Mouse (Mus musculus) c-Kit-negative CD71-positive TER-119-positive erythroid progenitor cells, embryonic 14.5 days (primary cell): ENCODE data around the gene Rabggta.

Source experiments
- DNase-seq: peaks from one replicate; pipeline ENCODE4 v3.0.0-alpha.2; 2013; ENCODE audit warnings: low read depth, low spot score

Gene Rabggta

DNA sequence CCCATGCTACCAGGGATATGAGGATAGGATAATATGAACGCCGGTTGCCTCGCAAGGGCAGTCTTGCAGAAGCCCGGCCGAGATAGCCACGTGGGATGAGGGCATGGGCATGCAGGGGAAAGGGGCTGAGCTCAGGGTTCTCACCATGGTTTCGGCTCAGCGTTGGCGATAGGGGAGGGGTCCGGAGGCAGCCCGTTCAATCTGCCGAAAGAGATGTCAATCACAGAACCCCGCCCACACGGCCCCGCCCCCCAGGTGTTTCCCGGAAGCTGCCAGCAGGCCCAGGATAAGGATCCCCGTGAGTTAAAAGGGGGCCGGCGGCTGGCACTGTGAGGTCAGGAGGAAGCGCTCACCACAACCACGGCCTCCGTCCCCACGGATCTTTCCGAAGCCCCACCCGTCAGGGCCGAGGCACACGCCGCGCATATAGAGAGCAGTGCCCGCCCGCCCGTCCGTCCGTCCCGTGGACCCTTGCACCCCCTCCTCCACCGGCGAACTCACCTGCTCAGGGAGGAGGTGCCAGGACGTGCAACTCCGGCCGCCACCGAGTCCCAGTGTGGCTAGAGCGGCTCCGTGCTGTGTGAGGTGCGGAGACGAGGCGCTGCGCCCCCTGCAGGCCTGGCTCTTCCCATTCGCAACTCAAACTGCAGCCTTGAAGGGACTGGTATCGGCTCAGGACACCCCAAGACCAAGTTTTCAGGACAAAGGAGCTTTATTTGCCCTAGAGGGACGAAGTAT is at the start of gene Rabggta:
Gene Rabggta, minus strand, starts transcription at position 564 of the 738 bp plus-strand sequence.
- peak; percentile 86 for DNase-seq

DNA sequence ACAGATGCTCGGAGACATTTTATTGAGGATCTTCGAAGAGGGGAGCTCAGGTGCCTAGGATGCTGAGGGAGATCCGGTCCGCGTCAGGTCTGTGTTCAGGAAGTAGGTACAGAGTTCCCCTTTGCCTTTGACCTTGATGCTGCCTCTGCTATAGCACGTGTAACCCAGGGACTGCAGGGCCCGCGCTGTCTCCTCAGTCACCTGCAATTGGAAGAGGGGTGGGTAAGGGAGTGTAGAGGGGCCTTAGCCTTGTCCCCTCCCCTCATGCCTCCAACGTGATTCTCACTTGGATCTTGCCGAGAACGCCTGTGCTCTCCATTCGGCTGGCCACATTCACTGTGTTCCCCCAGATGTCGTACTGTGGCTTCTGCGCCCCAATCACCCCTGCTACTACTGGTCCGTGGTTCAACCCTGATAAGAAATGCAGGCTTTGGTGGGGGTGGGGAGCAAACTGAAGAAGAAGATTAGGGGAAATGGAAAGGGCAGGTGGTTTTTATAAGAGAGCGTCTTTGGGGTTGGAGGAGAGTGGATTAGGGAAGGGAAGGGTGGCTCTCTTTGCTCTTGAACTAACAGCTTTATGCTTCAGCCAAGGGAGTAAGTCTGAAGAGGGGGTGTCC is 47.1 kb upstream of the Rabggta start:
- DNase-seq, result no peak

GRCm38 (mm10) chr14:55768555-55768954 is 46.5 kb upstream of the Rabggta start:
- DNase-seq, result no peak

- no peak for DNase-seq
Observed at GRCm38 (mm10) chr14:55767519-55768414, 45.7 kb upstream of the Rabggta start.

DNA sequence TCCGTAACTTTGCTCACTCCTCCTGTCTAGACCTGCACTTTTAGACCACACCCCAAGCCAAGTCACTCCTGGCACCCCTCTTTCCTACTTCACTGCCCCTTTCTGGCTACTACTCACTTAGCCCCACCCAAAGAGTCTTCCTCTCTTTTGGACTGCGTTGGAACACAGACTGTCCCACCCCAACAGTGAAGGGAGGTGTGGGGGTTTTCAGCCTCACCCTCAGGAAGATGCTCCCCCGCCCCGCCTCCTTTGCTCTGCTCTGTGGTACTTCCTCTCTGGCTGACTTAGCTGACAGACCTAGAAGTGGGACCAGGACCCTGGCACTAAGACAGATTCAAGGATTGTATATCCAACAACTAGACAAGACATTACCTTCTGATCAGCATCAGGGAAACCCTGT is 43.6 kb upstream of the Rabggta start, which contains the start of gene Ltb4r1:
Gene Ltb4r1, plus strand, starts transcription at position 267 of the 400 bp plus-strand sequence.
- no peak for DNase-seq

DNA sequence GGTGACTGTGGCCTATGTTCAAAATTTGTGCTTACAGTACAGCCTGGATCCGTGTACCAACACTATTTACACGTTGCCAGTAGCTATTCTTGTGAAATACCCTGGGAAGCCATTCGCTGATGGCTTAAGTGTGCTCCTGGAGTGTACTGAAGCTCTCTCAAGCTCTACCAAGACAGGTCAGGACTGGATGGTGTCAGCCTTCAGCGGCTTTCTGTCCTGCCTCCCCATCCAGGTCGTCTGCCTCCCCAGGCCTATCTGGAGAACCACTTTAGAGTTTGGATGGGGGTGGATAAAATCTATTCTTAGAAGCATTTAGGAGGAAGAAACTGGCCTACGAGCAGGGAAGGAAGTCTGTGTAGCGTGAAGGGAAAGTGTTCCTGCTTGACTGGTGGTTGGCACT is 41.1 kb upstream of the Rabggta start:
- DNase-seq, result no peak

GRCm38 (mm10) chr14:55762001-55762821 is 40.1 kb upstream of the Rabggta start:
- no peak for DNase-seq

GRCm38 (mm10) chr14:55761163-55761562 is 39.1 kb upstream of the Rabggta start, which contains the start of gene Ltb4r2:
Gene Ltb4r2 (plus strand): TSS chr14:55761428.
- no peak for DNase-seq

- DNase-seq, result peak; percentile 41
Observed at GRCm38 (mm10) chr14:55760156-55760555, 38.1 kb upstream of the Rabggta start.

- no peak for DNase-seq
Observed at GRCm38 (mm10) chr14:55758363-55758784, 36.3 kb upstream of the Rabggta start, which contains the start of gene Cideb. Gene Cideb (minus strand): TSS chr14:55758458.

- DNase-seq, result no peak
Observed at GRCm38 (mm10) chr14:55757566-55757965, 35.5 kb upstream of the Rabggta start.

DNA sequence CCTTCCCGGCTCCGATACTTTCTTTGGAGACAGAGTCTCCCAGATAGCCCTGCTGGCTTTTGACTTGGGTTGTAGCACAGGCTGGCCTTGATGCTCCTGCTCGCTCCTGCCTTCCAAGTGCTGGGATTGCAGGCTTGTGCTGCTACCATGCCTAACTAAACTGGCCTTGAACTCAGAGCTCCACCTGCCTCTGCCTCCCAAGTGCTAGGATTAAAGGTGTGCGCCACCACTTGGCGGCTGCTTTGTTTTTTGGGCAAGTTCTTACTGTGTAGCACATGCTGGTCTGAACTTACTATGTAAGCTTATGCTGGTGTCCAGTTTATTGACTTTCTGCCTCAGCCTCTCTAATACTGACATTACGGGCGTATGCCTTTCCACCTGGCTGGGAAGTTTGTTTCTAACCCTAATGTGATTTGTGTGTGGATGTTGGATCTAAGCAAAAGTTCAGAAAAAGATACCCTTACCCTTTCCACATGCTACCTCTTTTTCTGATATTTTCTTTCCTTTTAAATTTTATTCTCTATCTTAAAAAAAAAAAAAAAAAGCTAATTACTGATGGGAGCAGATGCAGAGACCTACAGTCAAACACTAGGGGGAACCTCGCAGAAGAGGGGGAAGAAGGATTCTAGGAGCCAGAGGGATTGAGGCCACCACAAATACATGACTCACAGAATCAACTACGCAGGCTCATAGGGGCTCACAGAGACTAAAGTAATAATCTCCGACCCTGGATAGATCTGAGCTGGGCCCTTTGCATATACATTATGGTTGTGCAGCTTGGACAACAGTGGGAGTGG is 25.2 kb upstream of the Rabggta start:
- DNase-seq, result no peak

DNA sequence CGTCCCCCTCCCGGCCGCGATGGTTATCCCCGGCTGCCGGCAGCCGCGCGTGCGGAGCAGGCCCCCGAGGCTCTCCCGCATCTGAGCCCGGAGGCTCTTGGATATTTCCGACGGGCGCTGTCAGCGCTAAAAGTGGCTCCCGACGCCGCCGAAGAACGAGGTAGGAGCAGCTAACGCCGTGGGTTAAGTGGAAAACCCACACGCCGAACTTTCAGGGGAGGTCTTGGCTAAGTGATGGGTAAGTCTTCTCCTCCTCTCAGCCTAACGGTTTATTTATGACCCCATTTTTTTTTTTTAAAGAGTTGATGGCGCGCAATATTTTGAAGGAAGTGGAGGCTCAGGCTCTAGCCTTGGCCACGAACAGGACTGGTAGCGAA is 23.8 kb upstream of the Rabggta start:
- DNase-seq, result no peak

- DNase-seq, result peak; percentile 68
Observed at GRCm38 (mm10) chr14:55745180-55745860, 23.3 kb upstream of the Rabggta start, which contains the start of the genes Dhrs1 and Nop9. Gene Dhrs1 (minus strand): TSS chr14:55745690. Gene Nop9 (plus strand): TSS chr14:55745693.

- DNase-seq, result peak; percentile 71
Observed at GRCm38 (mm10) chr14:55743711-55744110, 21.6 kb upstream of the Rabggta start.

- DNase-seq, result no peak
Observed at GRCm38 (mm10) chr14:55737086-55737687, 15.1 kb upstream of the Rabggta start.

GRCm38 (mm10) chr14:55735758-55736157 is 13.7 kb upstream of the Rabggta start:
- no peak for DNase-seq

- no peak for DNase-seq
Observed at GRCm38 (mm10) chr14:55735334-55735733, 13.3 kb upstream of the Rabggta start.

DNA sequence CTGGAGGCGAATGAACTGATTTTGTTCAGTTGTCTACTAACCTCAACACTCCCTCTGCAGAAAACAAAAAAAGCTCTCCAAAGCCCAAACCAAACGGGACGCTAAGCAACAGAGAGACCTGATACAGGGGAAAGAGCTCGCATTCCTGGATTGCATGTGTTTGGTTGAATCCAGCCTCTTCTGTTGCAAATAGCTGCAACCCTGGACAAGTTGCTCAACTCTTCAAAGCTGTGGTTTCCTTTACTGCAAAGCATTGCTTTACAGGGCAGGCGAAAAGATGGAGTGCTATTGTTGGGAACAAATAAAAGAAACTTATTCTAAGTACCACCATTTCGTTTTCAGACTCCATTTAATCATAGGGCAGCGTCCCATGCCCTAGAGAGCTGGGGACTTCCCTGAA is 12.8 kb upstream of the Rabggta start:
- no peak for DNase-seq
